Mouse (Mus musculus) heart, embryonic 12.5 days (tissue): ENCODE measurements around the gene Tyw1. TPM values are rescaled to one million over a fixed set of nuclear protein-coding genes. Genes with fewer than 3 reads are reported as not detected.

ENCODE experiments used
- ATAC-seq: fragments of 200-750 bp; cut with Nextera tagmentation; 2 replicates; pipeline ENCODE4 v1.8.0; 2017; ENCODE audit warnings: moderate TSS enrichment, moderate library complexity; ENCODE audit not compliant: insufficient number of reproducible peaks, low FRiP score
- H3K27ac ChIP-seq: fragments of 300-500 bp; sonication (generic); 2 replicates; pipeline ENCODE4 v1.5.1; 2016; ENCODE audit warnings: mild to moderate bottlenecking, moderate library complexity; ENCODE audit not compliant: poor library complexity, severe bottlenecking
- H3K27me3 ChIP-seq: fragments of 300-500 bp; sonication (generic); replicated peaks from 2 replicates; pipeline ENCODE4 v1.6.1; 2016; ENCODE audit warnings: mild to moderate bottlenecking, moderate library complexity
- H3K36me3 ChIP-seq: fragments of 300-500 bp; sonication (generic); 2 replicates; pipeline ENCODE4 v1.6.1; 2016; ENCODE audit warnings: mild to moderate bottlenecking, moderate library complexity
- H3K4me1 ChIP-seq: fragments of 300-500 bp; sonication (generic); replicated peaks from 2 replicates; pipeline ENCODE4 v1.6.1; 2016; ENCODE audit warnings: mild to moderate bottlenecking
- H3K4me2 ChIP-seq: fragments of 300-500 bp; sonication (generic); 2 replicates; pipeline ENCODE4 v1.6.1; 2016; ENCODE audit warnings: mild to moderate bottlenecking, moderate library complexity
- H3K4me3 ChIP-seq: fragments of 300-500 bp; sonication (generic); 2 replicates; pipeline ENCODE4 v1.5.1; 2016; ENCODE audit warnings: mild to moderate bottlenecking
- H3K9ac ChIP-seq: fragments of 300-500 bp; sonication (generic); 2 replicates; pipeline ENCODE4 v1.6.1; 2016; ENCODE audit warnings: mild to moderate bottlenecking, moderate library complexity
- H3K9me3 ChIP-seq: fragments of 300-500 bp; sonication (generic); replicated peaks from 2 replicates; pipeline ENCODE4 v1.6.1; 2016; ENCODE audit warnings: mild to moderate bottlenecking, moderate library complexity
- whole genome bisulfite sequencing: fragments of 180-500 bp; shearing (Covaris S2); methylation state at CpG from one replicate; pipeline ENCODE4 v1.1.7; 2016; 5-methylcytosine and 5-hydroxymethylcytosine counted together
- polyA plus RNA-seq: library from polyadenylated mRNA; unstranded; fragments of >200 nt; fragmentation: Nextera tagmentation; extraction: Ambion mirVana; gene quantifications from 2 replicates; pipeline ENCODE4 v1.2.1, GENCODE M21; 2016

Tyw1 gene
- polyA plus RNA-seq, result 17.7 and 18.9 TPM in 2 replicates

- under 1% methylated on average over 52 of the region's 52 CpGs for WGBS
- Histone ChIP-seq H3K27me3 (no peaks in the 10 kb centered on the region), H3K27ac (peak within 1 kb of the TSS; percentile 85), H3K4me1 (peaks cover 12% of the 10 kb centered on the region), H3K36me3 (peaks cover 42% of the 10 kb centered on the region), H3K4me2 (peak within 1 kb of the TSS; percentile 82), H3K9me3 (no peaks in the 10 kb centered on the region), H3K9ac (peak within 1 kb of the TSS; percentile 84), H3K4me3 (peak within 1 kb of the TSS; percentile 79)
- peak; percentile 92 for ATAC-seq
These were observed at the start of gene Tyw1, which contains the start of gene Sbds for GRCm38 (mm10) chr5:130255017-130255720. Tyw1 (plus strand) TSS chr5:130255619. Sbds (minus strand) TSS chr5:130255530.

GRCm38 (mm10) chr5:130207299-130207698 is 48.1 kb upstream of the Tyw1 start:
- ATAC-seq, result no peak
- Histone ChIP-seq H3K4me1 (0 out of 2 replicates have a peak, but pooled peaks cover 8% of the 10 kb centered on the region), H3K4me2 (no peak overlapping the region), H3K36me3 (peaks cover 73% of the 10 kb centered on the region), H3K27ac (no peak overlapping the region), H3K9ac (no peak overlapping the region), H3K4me3 (no peak overlapping the region), H3K27me3 (no peaks in the 10 kb centered on the region), H3K9me3 (no peaks in the 10 kb centered on the region)
- WGBS, result 90% methylated on average over 4 of the region's 4 CpGs

GRCm38 (mm10) chr5:130212956-130213355 is 42.5 kb upstream of the Tyw1 start:
- 87% methylated on average over 11 of the region's 11 CpGs for WGBS
- ATAC-seq, result no peak
- H3K27me3 ChIP-seq, result no peaks in the 10 kb centered on the region
- H3K4me2 ChIP-seq, result no peak overlapping the region
- no peak overlapping the region for H3K4me3 ChIP-seq
- H3K36me3 ChIP-seq, result peaks cover 62% of the 10 kb centered on the region
- H3K27ac ChIP-seq, result no peak overlapping the region
- peaks cover 5% of the 10 kb centered on the region; the same call in 1 of the 2 replicates for H3K9me3 ChIP-seq
- no peak overlapping the region for H3K9ac ChIP-seq
- H3K4me1 ChIP-seq, result no peaks in the 10 kb centered on the region

GRCm38 (mm10) chr5:130216781-130217180 is 38.6 kb upstream of the Tyw1 start, which contains the start of gene Tmem248:
Tmem248 (plus strand) TSS chr5:130217081.
- H3K4me1 ChIP-seq, result 0 out of 2 replicates have a peak, but pooled peaks cover 4% of the 10 kb centered on the region
- H3K4me3 ChIP-seq, result no peak within 1 kb of the TSS
- no peak within 1 kb of the TSS for H3K4me2 ChIP-seq
- H3K27me3 ChIP-seq, result no peaks in the 10 kb centered on the region
- no peak within 1 kb of the TSS for H3K27ac ChIP-seq
- ATAC-seq, result no peak
- H3K36me3 ChIP-seq, result peaks cover 27% of the 10 kb centered on the region
- peaks cover 6% of the 10 kb centered on the region; the same call in 1 of the 2 replicates for H3K9me3 ChIP-seq
- no peak within 1 kb of the TSS for H3K9ac ChIP-seq
- 78% methylated on average over 7 of the region's 7 CpGs for WGBS

- WGBS, result 83% methylated on average over 4 of the region's 4 CpGs
- Histone ChIP-seq H3K36me3 (peaks cover 22% of the 10 kb centered on the region), H3K9me3 (peaks cover 6% of the 10 kb centered on the region; the same call in 1 of the 2 replicates), H3K4me2 (no peak overlapping the region), H3K27ac (no peak overlapping the region), H3K27me3 (no peaks in the 10 kb centered on the region), H3K9ac (no peak overlapping the region), H3K4me3 (no peak overlapping the region), H3K4me1 (0 out of 2 replicates have a peak, but pooled peaks cover 4% of the 10 kb centered on the region)
- ATAC-seq, result no peak
These were observed 38.0 kb upstream of the Tyw1 start for GRCm38 (mm10) chr5:130217406-130217805.

GRCm38 (mm10) chr5:130218336-130218735 is 37.1 kb upstream of the Tyw1 start:
- Histone ChIP-seq H3K4me2 (no peak overlapping the region), H3K4me1 (peaks cover 9% of the 10 kb centered on the region), H3K27me3 (no peaks in the 10 kb centered on the region), H3K27ac (no peak overlapping the region), H3K9me3 (peaks cover 6% of the 10 kb centered on the region; the same call in 1 of the 2 replicates), H3K4me3 (no peak overlapping the region), H3K36me3 (peaks cover 12% of the 10 kb centered on the region), H3K9ac (no peak overlapping the region)
- no peak for ATAC-seq
- 84% methylated on average over 5 of the region's 5 CpGs for WGBS

- Histone ChIP-seq H3K36me3 (peaks cover 4% of the 10 kb centered on the region; the same call in 1 of the 2 replicates), H3K4me3 (peak overlapping the region; percentile 96), H3K9me3 (peaks cover 6% of the 10 kb centered on the region; the same call in 1 of the 2 replicates), H3K27me3 (no peaks in the 10 kb centered on the region), H3K27ac (0 out of 2 replicates have a peak overlapping the region, but pooled peaks have one; percentile 82), H3K9ac (peak overlapping the region; percentile 98; the same call in 1 of the 2 replicates), H3K4me1 (peaks cover 18% of the 10 kb centered on the region), H3K4me2 (peak overlapping the region; percentile 78)
- ATAC-seq, result no peak
- 53% methylated on average over 2 of the region's 2 CpGs for WGBS
These were observed 34.1 kb upstream of the Tyw1 start for GRCm38 (mm10) chr5:130221316-130221715.

GRCm38 (mm10) chr5:130221760-130222145 is 33.7 kb upstream of the Tyw1 start:
- Histone ChIP-seq H3K27ac (peak overlapping the region; percentile 82; the same call in 1 of the 2 replicates), H3K4me1 (peaks cover 22% of the 10 kb centered on the region), H3K9me3 (peaks cover 6% of the 10 kb centered on the region; the same call in 1 of the 2 replicates), H3K4me2 (peak overlapping the region; percentile 78), H3K4me3 (peak overlapping the region; percentile 96), H3K36me3 (peaks cover 4% of the 10 kb centered on the region; the same call in 1 of the 2 replicates), H3K27me3 (no peaks in the 10 kb centered on the region), H3K9ac (peak overlapping the region; percentile 98)
- 1% methylated on average over 10 of the region's 10 CpGs for WGBS
- ATAC-seq, result peak; percentile 43

- under 1% methylated on average over 88 of the region's 88 CpGs for WGBS
- Histone ChIP-seq H3K4me1 (peaks cover 26% of the 10 kb centered on the region), H3K4me2 (peak overlapping the region; percentile 78), H3K9ac (peak overlapping the region; percentile 98), H3K9me3 (peaks cover 6% of the 10 kb centered on the region; the same call in 1 of the 2 replicates), H3K27me3 (no peaks in the 10 kb centered on the region), H3K27ac (peak overlapping the region; percentile 82), H3K36me3 (peaks cover 4% of the 10 kb centered on the region; the same call in 1 of the 2 replicates), H3K4me3 (peak overlapping the region; percentile 96)
- peak; percentile 90 for ATAC-seq
These were observed 33.0 kb upstream of the Tyw1 start for GRCm38 (mm10) chr5:130222146-130223004.

GRCm38 (mm10) chr5:130226790-130227189 is 28.6 kb upstream of the Tyw1 start:
- Histone ChIP-seq H3K27me3 (no peaks in the 10 kb centered on the region), H3K4me2 (no peak overlapping the region), H3K36me3 (peaks cover 33% of the 10 kb centered on the region), H3K27ac (no peak overlapping the region), H3K4me3 (no peak overlapping the region), H3K4me1 (peaks cover 22% of the 10 kb centered on the region), H3K9me3 (no peaks in the 10 kb centered on the region), H3K9ac (no peak overlapping the region)
- WGBS, result 88% methylated on average over 3 of the region's 3 CpGs
- ATAC-seq, result no peak
